Mouse (Mus musculus) embryonic facial prominence, embryonic 11.5 days (tissue): ENCODE measurements at regions not wholly inside any gene's neighbourhood (a gene's known extent, or its start where the extent isn't known, plus 50 kb on each side); places are given as distances from the start of the nearest gene placed in this dataset.

ENCODE experiments used
- ATAC-seq: fragments of 200-750 bp; cut with Nextera tagmentation; replicated peaks from 2 replicates; pipeline ENCODE4 v1.8.0; 2017; ENCODE audit warnings: low read depth; ENCODE audit not compliant: insufficient number of reproducible peaks, low FRiP score, low TSS enrichment
- DNase-seq: peaks from one replicate; pipeline ENCODE4 v3.0.0-alpha.2; 2015; ENCODE audit warnings: low spot score
- H3K27ac ChIP-seq: fragments of 300-500 bp; sonication (generic); replicated peaks from 2 replicates; pipeline ENCODE4 v1.5.1; 2014; ENCODE audit warnings: mild to moderate bottlenecking, low read depth, low read length, control low read depth
- H3K27me3 ChIP-seq: fragments of 300-500 bp; sonication (generic); 2 replicates; pipeline ENCODE4 v1.6.1; 2014; ENCODE audit warnings: mild to moderate bottlenecking, low read length, moderate library complexity, mixed read lengths; ENCODE audit not compliant: control insufficient read depth, insufficient read depth
- H3K36me3 ChIP-seq: fragments of 300-500 bp; sonication (generic); replicated peaks from 2 replicates; pipeline ENCODE4 v1.6.1; 2014; ENCODE audit warnings: low read depth, mild to moderate bottlenecking, low read length, moderate library complexity, mixed read lengths; ENCODE audit not compliant: control insufficient read depth, insufficient read depth
- H3K4me1 ChIP-seq: fragments of 300-500 bp; sonication (generic); 2 replicates; pipeline ENCODE4 v1.6.1; 2014; ENCODE audit warnings: low read length, mixed read lengths; ENCODE audit not compliant: control insufficient read depth, insufficient read depth
- H3K4me2 ChIP-seq: fragments of 300-500 bp; sonication (generic); 2 replicates; pipeline ENCODE4 v1.6.1; 2014; ENCODE audit warnings: low read depth, mild to moderate bottlenecking, control low read depth, low read length, moderate library complexity
- H3K4me3 ChIP-seq: fragments of 300-500 bp; sonication (generic); 2 replicates; pipeline ENCODE4 v1.5.1; 2014; ENCODE audit warnings: low read depth, low read length, control low read depth
- H3K9ac ChIP-seq: fragments of 300-500 bp; sonication (generic); replicated peaks from 2 replicates; pipeline ENCODE4 v1.6.1; 2014; ENCODE audit warnings: mild to moderate bottlenecking, control low read depth, low read length
- H3K9me3 ChIP-seq: fragments of 300-500 bp; sonication (generic); replicated peaks from 2 replicates; pipeline ENCODE4 v1.6.1; 2016; ENCODE audit warnings: mild to moderate bottlenecking, low read length, inconsistent platforms, mixed read lengths; ENCODE audit not compliant: control insufficient read depth
- WGBS: fragments of 180-500 bp; shearing (Covaris S2); extraction: QIAGEN DNeasy Blood & Tissue Kit; methylation state at CpG from one replicate; pipeline ENCODE4 v1.1.7; 2014; 5-methylcytosine and 5-hydroxymethylcytosine counted together

- Histone ChIP-seq H3K9ac (no peak overlapping the region), H3K36me3 (no peaks in the 10 kb centered on the region), H3K4me3 (no peak overlapping the region), H3K27me3 (no peaks in the 10 kb centered on the region), H3K9me3 (no peaks in the 10 kb centered on the region), H3K4me1 (no peaks in the 10 kb centered on the region), H3K4me2 (no peak overlapping the region), H3K27ac (no peak overlapping the region)
- DNase-seq (no peak), ATAC-seq (no peak)
- 86% methylated on average over 3 of the region's 3 CpGs for WGBS
Measured at GRCm38 (mm10) chr15:68359496-68359895, 1858.8 kb upstream of the Lrrc6 start.

DNA sequence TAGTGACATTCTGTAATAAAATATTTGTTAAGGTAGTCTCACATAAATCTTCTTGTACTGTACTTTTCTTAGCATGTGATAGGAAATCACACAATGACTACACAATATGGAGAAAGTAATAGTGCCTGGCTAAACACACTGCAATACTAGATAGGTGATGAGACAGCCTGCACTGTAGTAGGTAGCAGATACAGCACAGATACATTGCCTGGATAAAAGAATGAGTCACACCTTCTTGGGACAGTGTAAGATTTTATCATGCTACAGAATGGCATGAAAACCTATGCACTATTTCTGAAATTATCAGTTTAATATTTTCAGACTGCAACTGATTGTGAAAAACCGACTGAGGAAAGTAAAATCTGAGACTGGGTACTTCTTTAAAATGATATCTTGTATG is 1855.2 kb upstream of the Lrrc6 start:
- no peak for ATAC-seq
- 85% methylated on average over 1 of the region's 1 CpGs for WGBS
- Histone ChIP-seq H3K4me2 (no peak overlapping the region), H3K27ac (no peak overlapping the region), H3K27me3 (no peaks in the 10 kb centered on the region), H3K9ac (no peak overlapping the region), H3K36me3 (no peaks in the 10 kb centered on the region), H3K9me3 (no peaks in the 10 kb centered on the region), H3K4me1 (no peaks in the 10 kb centered on the region), H3K4me3 (no peak overlapping the region)
- DNase-seq, result no peak

- H3K4me3 ChIP-seq, result no peak overlapping the region
- no peak overlapping the region for H3K27ac ChIP-seq
- no peak overlapping the region for H3K9ac ChIP-seq
- H3K36me3 ChIP-seq, result no peaks in the 10 kb centered on the region
- DNase-seq (no peak), ATAC-seq (no peak)
- H3K4me2 ChIP-seq, result no peak overlapping the region
- H3K9me3 ChIP-seq, result no peaks in the 10 kb centered on the region
- no peaks in the 10 kb centered on the region for H3K4me1 ChIP-seq
- 88% methylated on average over 3 of the region's 3 CpGs for WGBS
- no peaks in the 10 kb centered on the region for H3K27me3 ChIP-seq
Measured at GRCm38 (mm10) chr15:68344652-68345051, 1843.9 kb upstream of the Lrrc6 start.

DNA sequence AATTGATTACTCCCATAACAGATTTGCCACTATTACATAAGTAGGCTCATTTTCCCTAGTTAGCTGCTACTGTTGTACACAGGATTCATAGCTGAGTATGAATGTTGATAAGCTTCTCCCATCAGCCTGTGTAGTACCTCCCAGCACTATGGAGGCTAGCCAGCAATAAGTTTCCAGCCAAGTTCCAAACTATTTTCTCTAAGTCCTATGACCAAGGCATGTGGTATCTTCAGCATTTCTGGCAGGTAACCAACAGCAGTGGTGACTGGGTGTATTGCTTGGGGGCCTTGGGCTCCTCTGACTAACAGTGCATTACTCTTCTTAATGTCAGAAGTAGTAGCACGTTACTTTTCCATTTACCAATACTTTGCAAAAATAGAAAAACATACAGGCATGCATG is 1841.8 kb upstream of the Lrrc6 start:
- WGBS, result 95% methylated on average over 1 of the region's 1 CpGs

GRCm38 (mm10) chr15:68341056-68341455 is 1840.3 kb upstream of the Lrrc6 start:
- H3K9me3 ChIP-seq, result no peaks in the 10 kb centered on the region
- WGBS, result 72% methylated on average over 5 of the region's 5 CpGs
- no peaks in the 10 kb centered on the region for H3K4me1 ChIP-seq
- ATAC-seq (no peak), DNase-seq (no peak)
- H3K4me2 ChIP-seq, result no peak overlapping the region
- no peak overlapping the region for H3K4me3 ChIP-seq
- H3K36me3 ChIP-seq, result no peaks in the 10 kb centered on the region
- H3K27ac ChIP-seq, result no peak overlapping the region
- H3K27me3 ChIP-seq, result no peaks in the 10 kb centered on the region
- H3K9ac ChIP-seq, result no peak overlapping the region

More for the DNA sequence above, 1841.8 kb upstream of the Lrrc6 start:
- no peak overlapping the region for H3K4me3 ChIP-seq
- H3K9me3 ChIP-seq, result no peaks in the 10 kb centered on the region
- H3K4me2 ChIP-seq, result no peak overlapping the region
- H3K36me3 ChIP-seq, result no peaks in the 10 kb centered on the region
- H3K27ac ChIP-seq, result no peak overlapping the region
- ATAC-seq, result no peak
- no peak for DNase-seq
- H3K4me1 ChIP-seq, result no peaks in the 10 kb centered on the region
- H3K27me3 ChIP-seq, result no peaks in the 10 kb centered on the region
- no peak overlapping the region for H3K9ac ChIP-seq

DNA sequence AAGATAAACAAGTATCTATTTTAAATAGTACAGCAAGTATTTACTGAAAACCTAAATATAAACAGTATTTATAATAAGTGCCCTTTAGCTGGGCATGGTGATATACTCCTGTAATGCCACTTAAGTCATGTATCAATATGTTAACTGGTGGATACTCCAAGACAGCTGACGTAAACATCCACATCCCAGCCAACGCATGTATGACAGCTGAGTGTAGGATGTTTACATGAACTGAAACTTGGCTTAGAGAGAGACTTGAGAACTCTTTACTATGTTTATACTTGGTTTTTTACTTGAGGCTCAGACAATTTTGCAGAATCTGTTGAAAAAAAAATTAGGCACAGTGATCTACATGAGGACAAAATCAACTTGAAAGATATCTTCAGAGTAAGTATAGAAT is 1836.6 kb upstream of the Lrrc6 start:
- Histone ChIP-seq H3K9ac (no peak overlapping the region), H3K27ac (no peak overlapping the region), H3K36me3 (no peaks in the 10 kb centered on the region), H3K4me2 (no peak overlapping the region), H3K4me3 (no peak overlapping the region), H3K9me3 (no peaks in the 10 kb centered on the region), H3K27me3 (no peaks in the 10 kb centered on the region), H3K4me1 (no peaks in the 10 kb centered on the region)
- ATAC-seq, result no peak
- WGBS, result 85% methylated on average over 2 of the region's 2 CpGs
- no peak for DNase-seq

DNA sequence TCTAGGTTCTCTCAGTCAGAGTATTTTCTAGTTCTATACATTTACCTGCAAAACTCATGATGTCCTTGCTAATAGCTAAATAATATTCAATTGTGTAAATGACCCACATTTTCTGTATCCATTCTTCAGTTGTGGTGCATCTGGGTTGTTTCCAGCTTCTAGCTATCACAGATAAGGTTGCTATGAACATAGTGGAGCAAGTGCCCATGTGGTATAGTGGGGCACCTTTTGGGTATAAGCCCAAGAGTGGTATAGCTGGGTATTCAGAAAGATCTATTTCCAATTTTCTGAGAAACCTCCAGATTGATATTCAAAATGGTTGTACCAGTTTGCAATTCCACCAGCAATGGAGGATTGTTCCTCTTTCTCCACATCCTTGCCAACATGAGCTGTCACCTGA is 1835.1 kb upstream of the Lrrc6 start:
- no peak for ATAC-seq
- H3K4me2 ChIP-seq, result no peak overlapping the region
- H3K36me3 ChIP-seq, result no peaks in the 10 kb centered on the region

GRCm38 (mm10) chr15:68316116-68316515 is 1815.4 kb upstream of the Lrrc6 start:
- WGBS, result 91% methylated on average over 1 of the region's 1 CpGs
- Histone ChIP-seq H3K9ac (no peak overlapping the region), H3K9me3 (no peaks in the 10 kb centered on the region), H3K27ac (no peak overlapping the region), H3K4me3 (no peak overlapping the region), H3K27me3 (no peaks in the 10 kb centered on the region), H3K36me3 (no peaks in the 10 kb centered on the region), H3K4me1 (no peaks in the 10 kb centered on the region), H3K4me2 (no peak overlapping the region)
- DNase-seq, result no peak
- ATAC-seq, result no peak

More for the DNA sequence above, 1835.1 kb upstream of the Lrrc6 start:
- H3K9ac ChIP-seq, result no peak overlapping the region
- H3K4me1 ChIP-seq, result no peaks in the 10 kb centered on the region
- DNase-seq, result no peak
- no peak overlapping the region for H3K4me3 ChIP-seq
- H3K9me3 ChIP-seq, result no peaks in the 10 kb centered on the region
- no peak overlapping the region for H3K27ac ChIP-seq
- H3K27me3 ChIP-seq, result no peaks in the 10 kb centered on the region
